In the genomic region with DNA sequence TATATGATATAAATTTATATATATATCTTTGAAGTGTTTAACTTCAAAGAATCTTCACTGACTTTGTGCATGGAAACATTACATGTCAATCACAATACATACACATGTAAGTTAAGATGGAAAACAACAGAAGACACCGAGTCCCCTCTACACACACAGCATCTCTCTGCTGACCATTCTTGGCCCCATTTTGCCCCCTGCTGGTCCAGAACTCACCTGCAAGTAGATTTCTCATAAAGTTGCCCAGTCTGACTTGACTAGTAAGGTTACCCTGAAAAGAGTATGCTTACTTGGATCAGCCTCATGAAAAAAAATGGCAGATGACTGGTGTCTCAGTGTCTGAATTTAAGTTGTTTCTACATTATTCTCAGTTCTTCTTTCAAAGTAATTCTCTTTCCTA, we compare ENCODE assay signal across 25 mouse cellular contexts.
DNase-seq lines count a peak whose midpoint lies in the region; ATAC-seq and TF ChIP-seq lines count a peak whose summit lies in the region.
"Had no signal": no experiment of that assay in that cellular context is flagged by ENCODE, and none has a peak within 500 bp of the region (broad histone marks: within the 10 kb centered on the region; RNA-seq: fewer than 3 reads in every experiment).

No protein-coding gene starts in this region.

- H3K4me2 ChIP-seq in liver, postnatal 0 days (ENCODE audit: low read depth, low read length): no peak overlapping the region
- H3K4me2 ChIP-seq in liver, embryonic 11.5 days: no peak overlapping the region
- H3K4me2 ChIP-seq: heart, embryonic 13.5 days; hindbrain, embryonic 14.5 days; lung, embryonic 14.5 days; midbrain, embryonic 12.5 days; neural tube, embryonic 13.5 days had no signal

- no peaks in the 10 kb centered on the region for H3K36me3 ChIP-seq in liver, postnatal 0 days (replicated peaks; ENCODE audit: insufficient read depth, low read length)
- no peaks in the 10 kb centered on the region for H3K36me3 ChIP-seq in liver, embryonic 11.5 days (ENCODE audit: control insufficient read depth, insufficient read depth, low read length)
- no peaks in the 10 kb centered on the region for H3K36me3 ChIP-seq in MEL (ENCODE audit: control insufficient read depth in 1 of 2, insufficient read depth in 2 of 2, low read length in 2 of 2)
- H3K36me3 ChIP-seq: heart, embryonic 13.5 days; limb, embryonic 10.5 days; midbrain, embryonic 12.5 days; neural tube, embryonic 13.5 days had no signal

- peak; percentile 18 for DNase-seq in liver, postnatal 0 days
- no peak for DNase-seq in liver, embryonic 11.5 days (ENCODE audit: low spot score)
- peak; percentile 40 for DNase-seq in MEL (ENCODE audit: low read depth, low spot score)
- peak; percentile 11 for DNase-seq in thymus, postnatal 25 days
- no peak for DNase-seq in frontal cortex, postnatal 10 days (ENCODE audit: low spot score in 2 of 2)
- DNase-seq in testis, postnatal 10 days (ENCODE audit: low spot score): no peak
- DNase-seq: adrenal gland, adult 2 months; cerebellum, adult 9-10 months; embryo, embryonic 11 days; gastrocnemius, postnatal 10 days; heart, adult 18-20 months; kidney, postnatal 36 days; lung, embryonic 14.5 days; lung, postnatal 36 days; right cerebral cortex, postnatal 14 days had no signal

- TF ChIP-seq CTCF in liver, postnatal 0 days (IDR thresholded peaks at IDR 0.05; ENCODE audit: low read depth): peak; percentile 43
- TF ChIP-seq CTCF in MEL (IDR thresholded peaks at IDR 0.05 in 2 of 3, conservative IDR thresholded peaks at IDR 0.05 in 1 of 3; ENCODE audit: control insufficient read depth in 1 of 3, insufficient read depth in 1 of 3, low read depth in 2 of 3, low read length in 3 of 3, poor library complexity in 1 of 3, severe bottlenecking in 1 of 3): no peak

- WGBS in liver, postnatal 0 days (ENCODE audit: insufficient replicate concordance): 58% methylated on average over 1 of the region's 1 CpGs
- WGBS in liver, embryonic 11.5 days: 80% methylated on average over 1 of the region's 1 CpGs

- H3K9ac ChIP-seq in liver, postnatal 0 days (replicated peaks): no peak overlapping the region
- no peak overlapping the region for H3K9ac ChIP-seq in liver, embryonic 11.5 days (ENCODE audit: low read depth, low read length)
- H3K9ac ChIP-seq in MEL (ENCODE audit: control insufficient read depth, low read depth, low read length, poor library complexity, severe bottlenecking): no peak overlapping the region
- H3K9ac ChIP-seq: heart, embryonic 13.5 days; hindbrain, embryonic 14.5 days; lung, embryonic 14.5 days; midbrain, embryonic 12.5 days; neural tube, embryonic 13.5 days had no signal

- H3K9me3 ChIP-seq in liver, postnatal 0 days (ENCODE audit: low read length): no peaks in the 10 kb centered on the region
- no peaks in the 10 kb centered on the region for H3K9me3 ChIP-seq in liver, embryonic 11.5 days (ENCODE audit: control insufficient read depth, low read length)
- H3K9me3 ChIP-seq in MEL (replicated peaks; ENCODE audit: insufficient read depth, low read length): no peaks in the 10 kb centered on the region

- TF ChIP-seq POLR2A in MEL (IDR thresholded peaks at IDR 0.05; ENCODE audit: control insufficient read depth in 1 of 2, insufficient read depth in 1 of 2, low read depth in 1 of 2, low read length in 2 of 2, poor library complexity in 1 of 2): no peak

- TF ChIP-seq EP300 in liver, postnatal 0 days (IDR thresholded peaks at IDR 0.05; ENCODE audit: low read depth): no peak
- TF ChIP-seq EP300 in MEL (IDR thresholded peaks at IDR 0.05; ENCODE audit: low read depth in 1 of 2, low read length in 2 of 2): no peak

- ATAC-seq in liver, postnatal 0 days: no peak
- ATAC-seq in liver, embryonic 11.5 days (replicated peaks; ENCODE audit: low FRiP score): no peak
- ATAC-seq in megakaryocyte, adult 5-6 weeks (ENCODE audit: poor library complexity, severe bottlenecking): peak; percentile 38
- no peak for ATAC-seq in erythroid progenitor cell, adult 5-6 weeks (replicated peaks; ENCODE audit: low FRiP score, poor library complexity, severe bottlenecking)
- ATAC-seq: intestine, embryonic 16.5 days had no signal

- no peak for TF ChIP-seq RAD21 in MEL (IDR thresholded peaks at IDR 0.05; ENCODE audit: low read depth, low read length)

- no peak overlapping the region for H3K27ac ChIP-seq in liver, postnatal 0 days (ENCODE audit: low read depth)
- no peak overlapping the region for H3K27ac ChIP-seq in liver, embryonic 11.5 days (ENCODE audit: low read depth, low read length)
- H3K27ac ChIP-seq in MEL (ENCODE audit: control insufficient read depth, low read depth, low read length): no peak overlapping the region
- H3K27ac ChIP-seq: heart, embryonic 13.5 days; hindbrain, embryonic 14.5 days; left cerebral cortex, adult 2 months; limb, embryonic 10.5 days; midbrain, embryonic 12.5 days; neural tube, embryonic 13.5 days; stomach, postnatal 0 days had no signal

- no peaks in the 10 kb centered on the region for H3K79me2 ChIP-seq in MEL (ENCODE audit: control insufficient read depth, insufficient read depth, low read length, poor library complexity)

- no peaks in the 10 kb centered on the region for H3K4me1 ChIP-seq in liver, postnatal 0 days (ENCODE audit: insufficient read depth)
- H3K4me1 ChIP-seq in liver, embryonic 11.5 days (replicated peaks; ENCODE audit: control insufficient read depth, insufficient read depth, low read length): no peaks in the 10 kb centered on the region
- H3K4me1 ChIP-seq in MEL (ENCODE audit: control insufficient read depth in 1 of 2, insufficient read depth in 2 of 2, low read length in 2 of 2): no peaks in the 10 kb centered on the region
- H3K4me1 ChIP-seq: heart, embryonic 13.5 days; limb, embryonic 10.5 days; midbrain, embryonic 12.5 days; neural tube, embryonic 13.5 days had no signal

- no peaks in the 10 kb centered on the region for H3K27me3 ChIP-seq in liver, postnatal 0 days (ENCODE audit: insufficient read depth, low read length)
- no peaks in the 10 kb centered on the region for H3K27me3 ChIP-seq in liver, embryonic 11.5 days (replicated peaks; ENCODE audit: control insufficient read depth, insufficient read depth, low read length)
- no peaks in the 10 kb centered on the region for H3K27me3 ChIP-seq in MEL (ENCODE audit: control insufficient read depth in 1 of 2, insufficient read depth in 2 of 2, low read length in 2 of 2)
- H3K27me3 ChIP-seq: heart, embryonic 13.5 days; midbrain, embryonic 12.5 days; neural tube, embryonic 13.5 days had no signal

- H3K4me3 ChIP-seq in liver, postnatal 0 days (ENCODE audit: low read depth, low read length): no peak overlapping the region
- H3K4me3 ChIP-seq in liver, embryonic 11.5 days (ENCODE audit: low read depth, low read length): no peak overlapping the region
- no peak overlapping the region for H3K4me3 ChIP-seq in MEL (ENCODE audit: control insufficient read depth in 1 of 2, insufficient read depth in 1 of 2, low read depth in 2 of 2, low read length in 2 of 2)
- H3K4me3 ChIP-seq: heart, embryonic 13.5 days; left cerebral cortex, adult 2 months; limb, embryonic 10.5 days; midbrain, embryonic 12.5 days; neural tube, embryonic 13.5 days had no signal

TF ChIP-seq in MEL, 35 proteins besides CTCF, POLR2A, EP300 and RAD21:
- TF ChIP-seq ZC3H11A (IDR thresholded peaks at IDR 0.05; ENCODE audit: low read depth, low read length): no peak
- no peak for TF ChIP-seq GATA1 (IDR thresholded peaks at IDR 0.05; ENCODE audit: low read depth, low read length)
- TF ChIP-seq CHD1 (IDR thresholded peaks at IDR 0.05; ENCODE audit: low read depth, low read length): no peak
- TF ChIP-seq HCFC1 (IDR thresholded peaks at IDR 0.05; ENCODE audit: low read depth, low read length): no peak
- TF ChIP-seq ZMIZ1 (IDR thresholded peaks at IDR 0.05; ENCODE audit: low read depth, low read length): no peak
- TF ChIP-seq TBP (IDR thresholded peaks at IDR 0.05; ENCODE audit: low read depth, low read length): no peak

Comparison
In these comparisons a context has a peak if more than half of its experiments do, and no peak if none do; other contexts are left out.
1. DNase-seq: peak in liver, postnatal 0 days (single experiment), MEL (single experiment) and thymus, postnatal 25 days (single experiment); none in liver, embryonic 11.5 days (single experiment), frontal cortex, postnatal 10 days (0 of 2) and testis, postnatal 10 days (single experiment).